8 mouse cellular contexts compared by ENCODE assay signal in genomic region chr15:79752742-79753419, GRCm38 (mm10). TPM values are rescaled to one million over a fixed set of nuclear protein-coding genes. Genes with fewer than 3 reads are reported as not detected.
DNase-seq lines count a peak whose midpoint lies in the region; ATAC-seq and TF ChIP-seq lines count a peak whose summit lies in the region.

No protein-coding gene starts in this region.

- H3K36me3 ChIP-seq in embryonic facial prominence, embryonic 14.5 days (ENCODE audit: control insufficient read depth, insufficient read depth, low read length) = no peaks in the 10 kb centered on the region

- DNase-seq in adrenal gland, postnatal 25 days = peak; percentile 77
- DNase-seq in embryonic facial prominence, embryonic 14.5 days (ENCODE audit: low spot score) = peak; percentile 64
- peak; percentile 80 to 81 for DNase-seq in heart, postnatal 36 days
- peak; percentile 77 to 86 for DNase-seq in layer of hippocampus, adult 2 months (ENCODE audit: low spot score in 2 of 2)
- DNase-seq in lung, postnatal 36 days = peak; percentile 75
- peak; percentile 77 for DNase-seq in ovary, postnatal 36 days (ENCODE audit: low spot score)
- peak; percentile 79 for DNase-seq in thymus, postnatal 4 days

- ATAC-seq in CD4-positive, CD25-positive, alpha-beta regulatory T cell, adult 4 months = peak; percentile 71
- ATAC-seq in embryonic facial prominence, embryonic 14.5 days (ENCODE audit: low read depth) = peak; percentile 59

- intact Hi-C loops in heart, postnatal 36 days (cut with DNase I) = loop anchor here (1.0 to 5.0 kb wide), 4 partner anchors 54 to 329 kb away; no protein-coding TSS in a partner anchor

- H3K4me2 ChIP-seq in embryonic facial prominence, embryonic 14.5 days (ENCODE audit: low read depth, low read length) = no peak overlapping the region

- no peaks in the 10 kb centered on the region for H3K27me3 ChIP-seq in embryonic facial prominence, embryonic 14.5 days (replicated peaks; ENCODE audit: control insufficient read depth, insufficient read depth, low read length)

- 0 out of 2 replicates have a peak overlapping the region, but pooled peaks have one; percentile 31 for H3K9ac ChIP-seq in embryonic facial prominence, embryonic 14.5 days (ENCODE audit: low read depth, low read length)

- no peak overlapping the region for H3K4me3 ChIP-seq in embryonic facial prominence, embryonic 14.5 days (ENCODE audit: low read depth, low read length)
- H3K4me3 ChIP-seq in layer of hippocampus, adult 2 months = no peak overlapping the region

- H3K27ac ChIP-seq in embryonic facial prominence, embryonic 14.5 days (replicated peaks; ENCODE audit: low read depth, low read length) = no peak overlapping the region
- peak overlapping the region; percentile 3; the same call in 1 of the 2 replicates for H3K27ac ChIP-seq in layer of hippocampus, adult 2 months

- H3K4me1 ChIP-seq in embryonic facial prominence, embryonic 14.5 days (ENCODE audit: control insufficient read depth, insufficient read depth, low read length) = peaks cover 4% of the 10 kb centered on the region; the same call in 1 of the 2 replicates

- 26% methylated on average over 11 of the region's 11 CpGs for WGBS in embryonic facial prominence, embryonic 14.5 days

- TF ChIP-seq CTCF in layer of hippocampus, adult 2 months (conservative IDR thresholded peaks at IDR 0.05) = peak; percentile 100

- H3K9me3 ChIP-seq in embryonic facial prominence, embryonic 14.5 days (ENCODE audit: control insufficient read depth, low read length) = no peaks in the 10 kb centered on the region

RNA-seq across cellular contexts. Expression of gene Sun2, which starts 10.5 kb away (rescaled TPM):
- polyA plus RNA-seq in CD4-positive, CD25-positive, alpha-beta regulatory T cell, adult 4 months (2017; shearing (Covaris generic)) = 10 to 100 TPM; 12.8 to 20.2 TPM
- total RNA-seq in adrenal gland, postnatal 25 days (2021) = 44.0 and 50.9 TPM in 2 replicates
- 5.9 and 6.4 TPM in 2 replicates for polyA plus RNA-seq in embryonic facial prominence, embryonic 14.5 days (2014; fragmentation: Nextera tagmentation; extraction: Ambion mirVana)
- total RNA-seq in heart, postnatal 36 days (2021) = 10 to 100 TPM; 85.6 to 89.1 TPM
- total RNA-seq in layer of hippocampus, adult 2 months (2021) = 10 to 100 TPM; 29.2 to 34.8 TPM

RNA-seq across cellular contexts. Expression of gene Dnal4, which starts 24.8 kb away (rescaled TPM):
- 10 to 100 TPM in 1 of 2 experiments, 1 to 10 TPM in 1; 6.9 to 10.4 TPM for polyA plus RNA-seq in CD4-positive, CD25-positive, alpha-beta regulatory T cell, adult 4 months (2017; shearing (Covaris generic))
- 17.7 and 23.1 TPM in 2 replicates for total RNA-seq in adrenal gland, postnatal 25 days (2021)
- 50.0 and 59.5 TPM in 2 replicates for polyA plus RNA-seq in embryonic facial prominence, embryonic 14.5 days (2014; fragmentation: Nextera tagmentation; extraction: Ambion mirVana)
- total RNA-seq in heart, postnatal 36 days (2021) = 10 to 100 TPM; 17.7 to 22.5 TPM
- 10 to 100 TPM; 55.5 to 64.8 TPM for total RNA-seq in layer of hippocampus, adult 2 months (2021)

RNA-seq across cellular contexts. Expression of gene Nptxr, which starts 51.7 kb away (rescaled TPM):
- under 1 TPM in 1 of 2 experiments, not detected in 1; 0.42 TPM for polyA plus RNA-seq in CD4-positive, CD25-positive, alpha-beta regulatory T cell, adult 4 months (2017; shearing (Covaris generic))
- total RNA-seq in adrenal gland, postnatal 25 days (2021) = 4.6 and 6.8 TPM in 2 replicates
- polyA plus RNA-seq in embryonic facial prominence, embryonic 14.5 days (2014; fragmentation: Nextera tagmentation; extraction: Ambion mirVana) = 3.2 and 3.4 TPM in 2 replicates
- total RNA-seq in heart, postnatal 36 days (2021) = 1 to 10 TPM; 1.5 to 1.7 TPM
- 100 to 1,000 TPM; 756 to 804 TPM for total RNA-seq in layer of hippocampus, adult 2 months (2021)

Comparison
In these comparisons a context has a peak if more than half of its experiments do, and no peak if none do; other contexts are left out.
1. RNA of gene Nptxr, which starts 51.7 kb away (total RNA-seq): 756 to 804 TPM in layer of hippocampus, adult 2 months; 4.6 to 6.8 TPM in adrenal gland, postnatal 25 days and 1.5 to 1.7 TPM in heart, postnatal 36 days; every median in the first group is over 10 times any median in the second.
2. Peak in every context shown above with its lines, with median percentiles within 50 percentile points of each other: DNase-seq.